8 mouse cellular contexts compared by ENCODE assay signal in the genomic region with DNA sequence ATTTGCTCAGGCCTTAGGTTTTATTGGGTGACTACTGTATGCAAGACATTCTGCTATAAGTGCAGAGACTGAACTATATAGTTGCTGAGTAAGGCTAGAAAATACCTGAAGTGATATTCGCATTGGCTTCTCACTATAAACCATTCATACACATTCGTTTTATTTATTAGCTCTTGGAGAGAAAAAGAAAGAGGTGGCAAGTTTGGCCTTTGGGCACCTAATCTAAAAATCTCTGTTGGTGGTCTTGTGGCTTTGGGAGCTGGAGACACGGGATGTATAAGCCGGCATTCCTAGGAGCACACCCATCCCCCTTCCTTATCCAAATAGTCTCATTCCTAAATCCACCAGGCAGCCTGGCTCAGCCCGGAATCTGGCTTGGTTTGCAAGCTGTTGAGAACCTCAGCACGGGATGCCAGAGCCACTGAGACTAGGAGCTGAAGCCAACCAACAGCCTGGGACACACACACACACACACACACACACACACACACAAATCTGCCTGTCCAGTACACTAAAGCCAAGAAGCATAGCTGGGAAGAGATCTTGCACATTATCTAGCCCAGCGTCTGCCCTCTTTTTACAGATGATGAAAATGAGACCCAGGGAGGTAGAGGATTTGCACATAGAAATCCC. TPM values are rescaled to one million over a fixed set of nuclear protein-coding genes. Genes with fewer than 3 reads are reported as not detected.
DNase-seq lines count a peak whose midpoint lies in the region; ATAC-seq lines count a peak whose summit lies in the region.

No protein-coding gene starts in this region.

- H3K27ac ChIP-seq in embryonic facial prominence, embryonic 11.5 days (replicated peaks; ENCODE audit: low read depth, low read length) = 0 out of 2 replicates have a peak overlapping the region, but pooled peaks have one; percentile 91
- no peak overlapping the region for H3K27ac ChIP-seq in liver, embryonic 11.5 days (ENCODE audit: low read depth, low read length)
- peak overlapping the region; percentile 72; the same call in 1 of the 2 replicates for H3K27ac ChIP-seq in neural tube, embryonic 11.5 days (ENCODE audit: low read depth, low read length)

- H3K9me3 ChIP-seq in embryonic facial prominence, embryonic 11.5 days (replicated peaks; ENCODE audit: control insufficient read depth, low read length) = no peaks in the 10 kb centered on the region
- no peaks in the 10 kb centered on the region for H3K9me3 ChIP-seq in liver, embryonic 11.5 days (ENCODE audit: control insufficient read depth, low read length)
- no peaks in the 10 kb centered on the region for H3K9me3 ChIP-seq in neural tube, embryonic 11.5 days (ENCODE audit: control insufficient read depth, low read length)

- H3K36me3 ChIP-seq in embryonic facial prominence, embryonic 11.5 days (replicated peaks; ENCODE audit: control insufficient read depth, insufficient read depth, low read depth, low read length) = no peaks in the 10 kb centered on the region
- H3K36me3 ChIP-seq in liver, embryonic 11.5 days (ENCODE audit: control insufficient read depth, insufficient read depth, low read length) = no peaks in the 10 kb centered on the region
- H3K36me3 ChIP-seq in neural tube, embryonic 11.5 days (ENCODE audit: control insufficient read depth, insufficient read depth, low read length) = no peaks in the 10 kb centered on the region

- 9% methylated on average over 7 of the region's 7 CpGs for WGBS in embryonic facial prominence, embryonic 11.5 days
- 28% methylated on average over 7 of the region's 7 CpGs for WGBS in liver, embryonic 11.5 days
- WGBS in neural tube, embryonic 11.5 days = 9% methylated on average over 7 of the region's 7 CpGs

- peaks cover 3% of the 10 kb centered on the region; the same call in 1 of the 2 replicates for H3K4me1 ChIP-seq in embryonic facial prominence, embryonic 11.5 days (ENCODE audit: control insufficient read depth, insufficient read depth, low read length)
- H3K4me1 ChIP-seq in liver, embryonic 11.5 days (replicated peaks; ENCODE audit: control insufficient read depth, insufficient read depth, low read length) = peaks cover 15% of the 10 kb centered on the region
- peaks cover 38% of the 10 kb centered on the region for H3K4me1 ChIP-seq in neural tube, embryonic 11.5 days (ENCODE audit: control insufficient read depth, insufficient read depth, low read length)

- peak overlapping the region; percentile 96 for H3K9ac ChIP-seq in embryonic facial prominence, embryonic 11.5 days (replicated peaks; ENCODE audit: low read length)
- peak overlapping the region; percentile 34; the same call in 1 of the 2 replicates for H3K9ac ChIP-seq in liver, embryonic 11.5 days (ENCODE audit: low read depth, low read length)
- peak overlapping the region; percentile 98 for H3K9ac ChIP-seq in neural tube, embryonic 11.5 days (ENCODE audit: low read length)

- no peak for ATAC-seq in embryonic facial prominence, embryonic 11.5 days (replicated peaks; ENCODE audit: insufficient number of reproducible peaks, low FRiP score, low TSS enrichment, low read depth)
- ATAC-seq in liver, embryonic 11.5 days (replicated peaks; ENCODE audit: low FRiP score) = no peak
- ATAC-seq in neural tube, embryonic 11.5 days (ENCODE audit: insufficient read depth, low FRiP score, low TSS enrichment) = no peak
- no peak for ATAC-seq in CD4-positive, CD25-positive, alpha-beta regulatory T cell, adult 4 months

- H3K27me3 ChIP-seq in embryonic facial prominence, embryonic 11.5 days (ENCODE audit: control insufficient read depth, insufficient read depth, low read length) = no peaks in the 10 kb centered on the region
- H3K27me3 ChIP-seq in liver, embryonic 11.5 days (replicated peaks; ENCODE audit: control insufficient read depth, insufficient read depth, low read length) = peaks cover 12% of the 10 kb centered on the region
- H3K27me3 ChIP-seq in neural tube, embryonic 11.5 days (ENCODE audit: control insufficient read depth, insufficient read depth, low read length) = no peaks in the 10 kb centered on the region

- peak overlapping the region; percentile 74 for H3K4me2 ChIP-seq in embryonic facial prominence, embryonic 11.5 days (ENCODE audit: low read depth, low read length)
- peak overlapping the region; percentile 81 for H3K4me2 ChIP-seq in liver, embryonic 11.5 days
- H3K4me2 ChIP-seq in neural tube, embryonic 11.5 days (ENCODE audit: low read depth) = peak overlapping the region; percentile 71

- peak overlapping the region; percentile 98 for H3K4me3 ChIP-seq in embryonic facial prominence, embryonic 11.5 days (ENCODE audit: low read depth, low read length)
- H3K4me3 ChIP-seq in liver, embryonic 11.5 days (ENCODE audit: low read depth, low read length) = peak overlapping the region; percentile 72
- peak overlapping the region; percentile 97 for H3K4me3 ChIP-seq in neural tube, embryonic 11.5 days (ENCODE audit: low read depth, low read length)

- peak; percentile 25 for DNase-seq in kidney, adult 9 months
- no peak for DNase-seq in kidney, adult 8-10 months
- peak; percentile 71 for DNase-seq in embryonic facial prominence, embryonic 11.5 days (ENCODE audit: low spot score)
- peak; percentile 56 for DNase-seq in heart, adult 8-10 months (ENCODE audit: low spot score)
- DNase-seq in kidney, postnatal 10 days = peak; percentile 50
- DNase-seq in liver, embryonic 11.5 days (ENCODE audit: low spot score) = no peak
- DNase-seq in neural tube, embryonic 11.5 days (ENCODE audit: low spot score) = peak; percentile 65

RNA-seq across cellular contexts. Expression of a gene that starts 3.0 kb away (rescaled TPM):
- 208 and 214 TPM in 2 replicates for polyA plus RNA-seq in embryonic facial prominence, embryonic 11.5 days (2014; fragmentation: Nextera tagmentation; extraction: Ambion mirVana)
- 10 to 100 TPM; 11.8 to 15.6 (median 15.0) TPM for total RNA-seq in heart, adult 8-10 months (2022)
- 33.1 and 35.1 TPM in 2 replicates for polyA plus RNA-seq in liver, embryonic 11.5 days (2014; fragmentation: Nextera tagmentation; extraction: Ambion mirVana)
- 261 and 278 TPM in 2 replicates for polyA plus RNA-seq in neural tube, embryonic 11.5 days (2014; fragmentation: Nextera tagmentation; extraction: Ambion mirVana)
- polyA plus RNA-seq in CD4-positive, CD25-positive, alpha-beta regulatory T cell, adult 4 months (2017; shearing (Covaris generic)) = under 1 TPM; 0.28 to 0.63 TPM

Comparison
In these comparisons a context has a peak if more than half of its experiments do, and no peak if none do; other contexts are left out.
1. DNase-seq: peak in kidney, adult 9 months (single experiment), embryonic facial prominence, embryonic 11.5 days (single experiment), heart, adult 8-10 months (single experiment), kidney, postnatal 10 days (single experiment) and neural tube, embryonic 11.5 days (single experiment); none in kidney, adult 8-10 months (0 of 2) and liver, embryonic 11.5 days (single experiment).
2. H3K9ac ChIP-seq: peak in every context shown above with its lines; median percentile 98 in neural tube, embryonic 11.5 days; 96 in embryonic facial prominence, embryonic 11.5 days; 34 in liver, embryonic 11.5 days.
3. RNA of a gene that starts 3.0 kb away (polyA plus RNA-seq): 261 to 278 TPM in neural tube, embryonic 11.5 days, 208 to 214 TPM in embryonic facial prominence, embryonic 11.5 days and 33.1 to 35.1 TPM in liver, embryonic 11.5 days; 0.28 to 0.63 TPM in CD4-positive, CD25-positive, alpha-beta regulatory T cell, adult 4 months; every median in the first group is over 10 times any median in the second.
4. Peak in every context shown above with its lines, with median percentiles within 50 percentile points of each other: H3K4me2 ChIP-seq and H3K4me3 ChIP-seq.